ENCODE assay signal across 9 mouse cellular contexts in genomic region chr17:66578007-66578406, GRCm38 (mm10). TPM values are rescaled to one million over a fixed set of nuclear protein-coding genes. Genes with fewer than 3 reads are reported as not detected.
DNase-seq lines count a peak whose midpoint lies in the region; ATAC-seq lines count a peak whose summit lies in the region.
"Had no signal": no experiment of that assay in that cellular context is flagged by ENCODE, and none has a peak within 500 bp of the region (broad histone marks: within the 10 kb centered on the region; RNA-seq: fewer than 3 reads in every experiment).

No protein-coding gene starts in this region.

- no peaks in the 10 kb centered on the region for H3K36me3 ChIP-seq in hindbrain, embryonic 16.5 days (ENCODE audit: control insufficient read depth, insufficient read depth, low read length)
- no peaks in the 10 kb centered on the region for H3K36me3 ChIP-seq in midbrain, embryonic 16.5 days (ENCODE audit: control insufficient read depth, insufficient read depth, low read length)

- H3K9ac ChIP-seq in hindbrain, embryonic 16.5 days (ENCODE audit: low read depth, low read length) = no peak overlapping the region
- no peak overlapping the region for H3K9ac ChIP-seq in midbrain, embryonic 16.5 days (ENCODE audit: low read depth, low read length)

- H3K4me2 ChIP-seq in hindbrain, embryonic 16.5 days (ENCODE audit: low read length) = no peak overlapping the region
- no peak overlapping the region for H3K4me2 ChIP-seq in midbrain, embryonic 16.5 days (ENCODE audit: low read length)

- no peaks in the 10 kb centered on the region for H3K9me3 ChIP-seq in hindbrain, embryonic 16.5 days (ENCODE audit: control insufficient read depth, low read length)
- H3K9me3 ChIP-seq in midbrain, embryonic 16.5 days (replicated peaks; ENCODE audit: control insufficient read depth, low read length, poor library complexity, severe bottlenecking) = no peaks in the 10 kb centered on the region

- DNase-seq in adrenal gland, adult (ENCODE audit: inconsistent age in 2 of 2, low spot score in 1 of 2) = peak; percentile 33 to 80
- no peak for DNase-seq in adrenal gland, postnatal 4 days (ENCODE audit: low spot score in 2 of 2)
- peak; percentile 3 for DNase-seq in adipocyte (ENCODE audit: low spot score)
- peak; percentile 76 for DNase-seq in embryo, embryonic 11 days
- DNase-seq in left cerebral cortex, postnatal 10 days (ENCODE audit: extremely low spot score in 1 of 2, low spot score in 2 of 2) = peak; percentile 41 to 61

- H3K27ac ChIP-seq in hindbrain, embryonic 16.5 days (ENCODE audit: low read depth, low read length) = no peak overlapping the region
- no peak overlapping the region for H3K27ac ChIP-seq in midbrain, embryonic 16.5 days (ENCODE audit: low read length)

- peak; percentile 69 for ATAC-seq in hindbrain, embryonic 16.5 days
- ATAC-seq in midbrain, embryonic 16.5 days = peak; percentile 58; the same call in 1 of the 2 replicates
- ATAC-seq in erythroid progenitor cell, adult 5-6 weeks (replicated peaks; ENCODE audit: low FRiP score, poor library complexity, severe bottlenecking) = no peak

- intact Hi-C loops in left cerebral cortex, postnatal 10 days (cut with DNase I) = loop anchor here (5.0 kb wide), 1 partner anchor 1009 kb away; no protein-coding TSS in a partner anchor

- WGBS in hindbrain, embryonic 16.5 days = 13% methylated on average over 6 of the region's 6 CpGs
- 18% methylated on average over 6 of the region's 6 CpGs for WGBS in midbrain, embryonic 16.5 days

- no peak overlapping the region for H3K4me3 ChIP-seq in hindbrain, embryonic 16.5 days (ENCODE audit: low read length)
- H3K4me3 ChIP-seq in midbrain, embryonic 16.5 days (ENCODE audit: low read depth, low read length) = no peak overlapping the region

- no peaks in the 10 kb centered on the region for H3K4me1 ChIP-seq in hindbrain, embryonic 16.5 days (ENCODE audit: control insufficient read depth, insufficient read depth, low read depth, low read length)
- H3K4me1 ChIP-seq in midbrain, embryonic 16.5 days (ENCODE audit: control insufficient read depth, insufficient read depth, low read length) = peaks cover 3% of the 10 kb centered on the region

- H3K27me3 ChIP-seq in hindbrain, embryonic 16.5 days (replicated peaks; ENCODE audit: control insufficient read depth, insufficient read depth, low read length) = no peaks in the 10 kb centered on the region
- H3K27me3 ChIP-seq in midbrain, embryonic 16.5 days (ENCODE audit: control insufficient read depth, insufficient read depth, low read depth, low read length) = no peaks in the 10 kb centered on the region

RNA-seq across cellular contexts. Expression of gene Themis3, which starts 16.4 kb away (rescaled TPM):
- total RNA-seq in adrenal gland, postnatal 4 days (2021) = under 1 TPM in 1 of 2 experiments, not detected in 1; 0.11 TPM
- polyA plus RNA-seq in hindbrain, embryonic 16.5 days (2015; fragmentation: Nextera tagmentation; extraction: Ambion mirVana) = not detected in 2 replicates
- total RNA-seq in left cerebral cortex, postnatal 10 days (2021) = under 1 TPM in 1 of 2 experiments, not detected in 1; 0.17 TPM
- not detected in 2 replicates for polyA plus RNA-seq in midbrain, embryonic 16.5 days (2015; fragmentation: Nextera tagmentation; extraction: Ambion mirVana)
- not detected in 2 replicates for total RNA-seq in erythroid progenitor cell, adult 5-6 weeks (2015; ENCODE audit: low replicate concordance)
- not detected in 2 replicates for total RNA-seq in erythroid progenitor cell, adult 5-6 weeks (2017; ENCODE audit: low replicate concordance)
- total RNA-seq: gastrocnemius, postnatal 4 days had no signal

RNA-seq across cellular contexts. Expression of gene Rab12, which starts 58.5 kb away (rescaled TPM):
- 100 to 1,000 TPM; 108 to 127 TPM for total RNA-seq in adrenal gland, postnatal 4 days (2021)
- polyA plus RNA-seq in hindbrain, embryonic 16.5 days (2015; fragmentation: Nextera tagmentation; extraction: Ambion mirVana) = 23.8 and 69.7 TPM in 2 replicates
- 100 to 1,000 TPM; 155 to 162 TPM for total RNA-seq in left cerebral cortex, postnatal 10 days (2021)
- polyA plus RNA-seq in midbrain, embryonic 16.5 days (2015; fragmentation: Nextera tagmentation; extraction: Ambion mirVana) = 76.7 and 80.1 TPM in 2 replicates
- total RNA-seq in erythroid progenitor cell, adult 5-6 weeks (2015; ENCODE audit: low replicate concordance) = 10.5 and 13.3 TPM in 2 replicates
- total RNA-seq in erythroid progenitor cell, adult 5-6 weeks (2017; ENCODE audit: low replicate concordance) = 7.7 and 8.5 TPM in 2 replicates

Comparison
In these comparisons a context has a peak if more than half of its experiments do, and no peak if none do; other contexts are left out.
1. DNase-seq: peak in adrenal gland, adult (2 of 2), adipocyte (single experiment), embryo, embryonic 11 days (single experiment) and left cerebral cortex, postnatal 10 days (2 of 2); none in adrenal gland, postnatal 4 days (0 of 2).
2. RNA of gene Rab12, which starts 58.5 kb away (total RNA-seq): 155 to 162 TPM in left cerebral cortex, postnatal 10 days and 108 to 127 TPM in adrenal gland, postnatal 4 days; 7.7 to 13.3 TPM in erythroid progenitor cell, adult 5-6 weeks; every median in the first group is over 4 times any median in the second.